Mouse (Mus musculus) layer of hippocampus, adult 2 months (tissue): ENCODE measurements around the gene Lif. TPM values are rescaled to one million over a fixed set of nuclear protein-coding genes. Genes with fewer than 3 reads are reported as not detected.

Experiments used
- DNase-seq, 2 experiments: peaks; one replicate each; pipeline ENCODE4 v3.0.0; 2022; ENCODE audit warnings: low spot score in 2 of 2
- H3K27ac ChIP-seq: fragments of 200-600 bp; 2 replicates; pipeline ENCODE4 v1.8.1; 2022
- H3K4me3 ChIP-seq: fragments of 200-600 bp; 2 replicates; pipeline ENCODE4 v1.8.1; 2022; ENCODE audit warnings: mild to moderate bottlenecking
- CTCF ChIP-seq: fragments of 200-600 bp; conservative IDR thresholded peaks from 2 replicates; pipeline ENCODE4 v1.8.1; 2022; ENCODE audit warnings: antibody characterized with exemption, mild to moderate bottlenecking, moderate library complexity
- total RNA-seq, 2 experiments: library from RNA; stranded (reverse); gene quantifications; 2 replicates each; pipeline ENCODE4 v1.2.3; 2021

Gene Lif
- total RNA-seq, 2 experiments from 2014 or later, result 0.92 to 1.7 TPM

- Histone ChIP-seq H3K27ac (no peak overlapping the region), H3K4me3 (no peak overlapping the region)
- DNase-seq, result no peak
- no peak for TF ChIP-seq CTCF
These were observed 22.6 kb downstream of the Lif start for GRCm38 (mm10) chr11:4279909-4280308.

GRCm38 (mm10) chr11:4281852-4282251, 24.5 kb downstream of the Lif start:
- no peak for DNase-seq
- no peak for TF ChIP-seq CTCF
- H3K4me3 ChIP-seq, result no peak overlapping the region
- no peak overlapping the region for H3K27ac ChIP-seq

- no peak for TF ChIP-seq CTCF
- no peak for DNase-seq
- Histone ChIP-seq H3K4me3 (no peak overlapping the region), H3K27ac (no peak overlapping the region)
These were observed 26.3 kb downstream of the Lif start for GRCm38 (mm10) chr11:4283627-4284026.

- Histone ChIP-seq H3K4me3 (no peak overlapping the region), H3K27ac (no peak overlapping the region)
- TF ChIP-seq CTCF, result no peak
- no peak for DNase-seq
These were observed 31.9 kb downstream of the Lif start for GRCm38 (mm10) chr11:4289280-4289679.

GRCm38 (mm10) chr11:4291639-4292038, 34.3 kb downstream of the Lif start:
- Histone ChIP-seq H3K4me3 (no peak overlapping the region), H3K27ac (peak overlapping the region; percentile 65)
- DNase-seq, result peak; percentile 37 to 73
- peak; percentile 58; the same call in 1 of the 2 replicates for TF ChIP-seq CTCF

GRCm38 (mm10) chr11:4292224-4292887, 35.0 kb downstream of the Lif start:
- TF ChIP-seq CTCF, result no peak
- Histone ChIP-seq H3K27ac (peak overlapping the region; percentile 65), H3K4me3 (no peak overlapping the region)
- no peak for DNase-seq

GRCm38 (mm10) chr11:4292888-4293247, 35.5 kb downstream of the Lif start:
- Histone ChIP-seq H3K4me3 (no peak overlapping the region), H3K27ac (no peak overlapping the region)
- TF ChIP-seq CTCF, result no peak
- DNase-seq, result no peak

GRCm38 (mm10) chr11:4293481-4293880, 36.1 kb downstream of the Lif start:
- Histone ChIP-seq H3K4me3 (no peak overlapping the region), H3K27ac (no peak overlapping the region)
- DNase-seq, result no peak
- TF ChIP-seq CTCF, result no peak

- H3K27ac ChIP-seq, result no peak overlapping the region
- no peak for TF ChIP-seq CTCF
- no peak for DNase-seq
These were observed 36.7 kb downstream of the Lif start for GRCm38 (mm10) chr11:4294047-4294446.

GRCm38 (mm10) chr11:4294495-4295351, 37.4 kb downstream of the Lif start:
- no peak for DNase-seq
- Histone ChIP-seq H3K4me3 (no peak overlapping the region), H3K27ac (no peak overlapping the region)
- no peak for TF ChIP-seq CTCF

More at GRCm38 (mm10) chr11:4294047-4294446, 36.7 kb downstream of the Lif start:
- H3K4me3 ChIP-seq, result no peak overlapping the region

- H3K4me3 ChIP-seq, result no peak overlapping the region
- TF ChIP-seq CTCF, result no peak
- peak in 1 of 2 experiments; percentile 23 for DNase-seq
- H3K27ac ChIP-seq, result peak overlapping the region; percentile 48; the same call in 1 of the 2 replicates
These were observed 39.4 kb downstream of the Lif start for GRCm38 (mm10) chr11:4296610-4297275.

GRCm38 (mm10) chr11:4297753-4298152, 40.4 kb downstream of the Lif start:
- TF ChIP-seq CTCF, result no peak
- no peak overlapping the region for H3K4me3 ChIP-seq

GRCm38 (mm10) chr11:4298615-4299014, 41.3 kb downstream of the Lif start:
- no peak for TF ChIP-seq CTCF
- Histone ChIP-seq H3K4me3 (no peak overlapping the region), H3K27ac (no peak overlapping the region)
- DNase-seq, result no peak

More at GRCm38 (mm10) chr11:4297753-4298152, 40.4 kb downstream of the Lif start:
- no peak for DNase-seq
- peak overlapping the region; percentile 48; the same call in 1 of the 2 replicates for H3K27ac ChIP-seq
